Mouse (Mus musculus): ENCODE data around the gene Meis2.

DNA sequence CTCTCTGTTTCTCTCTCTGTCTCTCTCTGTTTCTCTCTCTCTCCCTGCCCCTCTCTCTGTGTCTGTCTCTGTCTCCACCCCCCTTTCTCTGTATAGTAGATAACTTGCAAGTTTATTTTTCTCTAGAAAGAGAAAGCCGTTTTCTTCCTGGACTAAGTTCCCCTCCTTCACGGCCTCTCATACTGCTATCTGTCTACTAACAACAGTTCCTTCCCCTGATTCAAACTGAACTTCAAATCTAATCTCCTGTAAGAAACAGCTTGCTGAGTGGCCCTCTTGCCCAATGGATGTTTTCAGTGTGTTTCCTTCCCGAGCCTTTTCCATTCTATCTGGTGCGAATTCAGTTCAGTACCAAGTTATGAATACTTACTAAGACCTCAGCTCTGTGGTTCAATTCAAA lies 155.4 kb downstream of the Meis2 start:
- no peak for TF ChIP-seq CTCF (conservative IDR thresholded peaks at IDR 0.05; ENCODE audit: low read length)
- TF ChIP-seq POU5F1 (IDR thresholded peaks at IDR 0.05; ENCODE audit: borderline replicate concordance, low read length): no peak
